Mouse (Mus musculus) brain, embryonic 14.5 days (tissue): ENCODE results near the gene Tet2. TPM values are rescaled to one million over a fixed set of nuclear protein-coding genes. Genes with fewer than 3 reads are reported as not detected.

ENCODE experiments used
- DNase-seq: peaks from one replicate; pipeline ENCODE4 v3.0.0-alpha.2; 2011; ENCODE audit warnings: low read depth
- CTCF ChIP-seq: fragments of 200-500 bp; IDR thresholded peaks from 2 replicates; pipeline ENCODE4 v1.5.1; 2012; ENCODE audit warnings: inconsistent platforms, mild to moderate bottlenecking, moderate library complexity, borderline replicate concordance; ENCODE audit not compliant: insufficient read depth, insufficient read length; ENCODE audit errors: extremely low read depth
- POLR2A ChIP-seq: fragments of 200-500 bp; IDR thresholded peaks from 2 replicates; pipeline ENCODE4 v1.6.1; 2012; ENCODE audit warnings: mild to moderate bottlenecking, inconsistent platforms, borderline replicate concordance; ENCODE audit not compliant: poor library complexity, insufficient read depth, insufficient read length, severe bottlenecking; ENCODE audit errors: extremely low read depth
- polyA plus RNA-seq: library from polyadenylated mRNA; depleted of rRNA; stranded (reverse); fragments of >200 nt; gene quantifications from 2 replicates; pipeline ENCODE4 v1.2.3, GENCODE M21; 2012

Tet2 gene
- polyA plus RNA-seq, 1 experiment = 31.7 TPM

DNA sequence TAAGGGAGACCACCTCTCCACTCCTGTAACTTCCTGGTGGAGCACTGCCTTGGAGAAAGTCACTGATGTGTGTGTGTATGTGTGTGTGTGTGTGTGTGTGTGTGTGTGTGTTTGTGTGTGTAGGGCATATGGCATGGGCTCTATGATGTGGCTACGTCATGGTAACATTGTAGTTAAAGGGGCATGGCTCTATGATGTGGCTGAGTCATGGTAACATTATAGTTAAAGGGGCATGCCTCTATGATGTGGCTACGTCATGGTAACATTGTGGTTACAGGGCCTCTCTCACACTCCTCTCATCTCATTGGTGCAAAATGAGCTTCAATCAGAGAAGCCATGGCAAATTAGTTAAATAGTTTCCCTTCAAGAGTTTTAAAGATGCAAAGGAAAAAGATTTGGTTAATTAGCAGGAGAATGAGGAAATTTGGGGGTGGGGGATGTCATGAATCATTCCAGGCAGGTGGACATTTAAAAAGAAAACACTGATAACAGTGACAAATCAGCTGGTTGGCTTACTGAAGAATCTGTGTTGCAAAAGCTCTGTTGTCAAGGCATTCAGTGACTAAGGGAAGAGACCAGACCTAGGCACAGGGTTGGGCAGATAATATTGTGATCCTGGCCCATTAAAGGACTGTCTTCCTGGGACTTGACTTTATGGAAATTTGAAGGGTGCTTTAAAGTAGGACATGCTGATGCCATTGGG lies 18.7 kb upstream of the Tet2 start:
- no peak for DNase-seq
- no peak for TF ChIP-seq POLR2A
- no peak for TF ChIP-seq CTCF

DNA sequence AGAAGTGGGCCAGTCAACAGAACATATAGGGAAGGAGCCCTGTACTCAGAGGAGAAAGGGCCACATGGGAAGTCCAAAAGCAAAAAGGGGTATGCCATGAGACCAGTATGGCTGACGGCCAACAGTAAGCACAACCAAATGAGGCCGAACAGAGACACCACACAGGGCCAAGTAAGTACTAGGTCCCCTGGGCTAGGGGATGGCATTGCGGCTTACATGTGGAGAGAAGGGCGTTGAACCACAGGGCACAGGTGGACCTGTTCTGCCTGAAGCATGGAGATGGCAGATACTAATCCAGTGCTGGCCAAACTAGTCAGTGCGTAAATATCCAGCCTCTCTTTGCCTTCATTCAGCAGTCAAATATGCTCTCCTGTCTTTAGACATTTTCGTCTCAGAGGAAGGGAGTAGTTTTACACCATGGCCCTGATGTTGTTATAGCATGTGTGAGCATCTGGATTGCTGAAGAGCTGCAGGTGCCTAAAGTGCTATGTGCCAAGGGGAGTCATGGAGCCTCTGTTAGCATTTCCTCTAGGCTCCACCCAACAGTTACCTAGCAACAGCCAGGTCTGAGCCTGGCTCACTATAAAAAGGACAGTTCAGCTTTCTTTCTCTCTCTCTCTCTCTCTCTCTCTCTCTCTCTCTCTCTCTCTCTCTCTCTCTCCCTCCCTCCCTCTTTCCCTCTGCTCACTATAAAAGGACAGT lies 14.6 kb upstream of the Tet2 start:
- DNase-seq = peak; percentile 16
- TF ChIP-seq CTCF (no peak), POLR2A (no peak)

DNA sequence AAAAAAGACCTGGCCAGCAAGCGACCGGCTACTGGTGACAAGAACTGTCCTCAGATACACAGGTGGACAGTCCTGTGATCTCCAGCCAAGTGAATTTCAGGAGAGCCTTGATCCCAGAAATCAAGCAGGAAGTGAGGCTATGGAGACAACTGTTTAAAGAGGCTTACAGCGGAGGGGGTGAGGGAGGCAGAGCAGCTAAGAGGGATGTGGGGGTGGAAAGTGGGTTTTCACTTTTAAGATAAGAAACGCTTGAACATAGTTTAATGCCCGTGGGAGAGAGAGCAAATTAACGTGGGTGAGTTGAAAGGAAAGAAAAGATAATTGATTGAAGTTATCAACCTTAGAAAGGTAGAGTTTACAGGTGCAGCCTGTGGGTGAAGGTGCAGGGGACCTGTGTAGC lies 12.7 kb upstream of the Tet2 start:
- no peak for TF ChIP-seq CTCF
- no peak for TF ChIP-seq POLR2A

GRCm38 (mm10) chr3:133557154-133557553 lies 12.2 kb upstream of the Tet2 start:
- no peak for DNase-seq
- no peak for TF ChIP-seq POLR2A
- TF ChIP-seq CTCF = no peak

More for the DNA sequence above, 12.7 kb upstream of the Tet2 start:
- DNase-seq = no peak

GRCm38 (mm10) chr3:133555378-133555777 lies 10.4 kb upstream of the Tet2 start:
- TF ChIP-seq CTCF = no peak
- no peak for TF ChIP-seq POLR2A
- DNase-seq = no peak

GRCm38 (mm10) chr3:133554552-133555067 lies 9.7 kb upstream of the Tet2 start:
- no peak for TF ChIP-seq POLR2A
- no peak for TF ChIP-seq CTCF
- DNase-seq = no peak

DNA sequence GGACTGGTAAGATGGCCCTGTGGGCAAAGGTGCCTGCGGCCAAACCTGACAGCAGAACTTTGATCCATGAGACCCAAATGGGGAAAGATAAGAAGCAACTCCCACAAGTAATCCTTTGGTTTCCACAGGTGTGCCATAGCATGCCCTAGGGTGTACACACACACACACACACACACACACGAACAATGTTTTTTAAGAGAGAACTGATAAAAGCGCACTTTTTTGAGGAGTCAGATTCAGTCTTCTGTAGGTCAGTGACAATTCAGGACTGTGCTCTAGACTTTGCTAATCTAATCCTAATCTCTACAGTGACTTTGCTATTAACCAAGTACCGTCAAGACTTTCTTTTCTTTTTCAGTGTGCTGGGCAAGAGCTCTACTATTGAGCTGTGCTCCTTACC lies 9.2 kb upstream of the Tet2 start:
- no peak for DNase-seq
- TF ChIP-seq POLR2A = no peak
- TF ChIP-seq CTCF = no peak

DNA sequence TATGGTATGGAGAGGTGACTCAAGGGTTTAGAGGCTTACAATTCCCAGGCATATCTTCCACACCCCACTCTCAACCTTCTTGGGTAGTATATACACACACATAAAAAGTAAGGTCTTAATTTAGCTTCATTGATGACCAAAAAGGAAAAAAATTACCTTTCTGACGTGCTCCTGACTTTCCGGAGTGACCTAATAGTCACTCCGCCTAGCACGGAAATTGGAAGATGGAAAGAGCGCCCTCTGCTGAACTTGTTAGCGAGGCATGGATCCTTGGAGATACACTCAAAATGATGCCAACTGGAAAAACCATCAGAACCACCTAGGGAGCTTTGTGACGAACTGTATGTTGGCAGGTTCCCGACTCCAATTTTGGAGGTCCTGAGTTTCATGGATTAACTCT lies 7.0 kb upstream of the Tet2 start:
- TF ChIP-seq POLR2A = no peak
- TF ChIP-seq CTCF = peak; percentile 17; the same call in 1 of the 2 replicates
- DNase-seq = no peak

DNA sequence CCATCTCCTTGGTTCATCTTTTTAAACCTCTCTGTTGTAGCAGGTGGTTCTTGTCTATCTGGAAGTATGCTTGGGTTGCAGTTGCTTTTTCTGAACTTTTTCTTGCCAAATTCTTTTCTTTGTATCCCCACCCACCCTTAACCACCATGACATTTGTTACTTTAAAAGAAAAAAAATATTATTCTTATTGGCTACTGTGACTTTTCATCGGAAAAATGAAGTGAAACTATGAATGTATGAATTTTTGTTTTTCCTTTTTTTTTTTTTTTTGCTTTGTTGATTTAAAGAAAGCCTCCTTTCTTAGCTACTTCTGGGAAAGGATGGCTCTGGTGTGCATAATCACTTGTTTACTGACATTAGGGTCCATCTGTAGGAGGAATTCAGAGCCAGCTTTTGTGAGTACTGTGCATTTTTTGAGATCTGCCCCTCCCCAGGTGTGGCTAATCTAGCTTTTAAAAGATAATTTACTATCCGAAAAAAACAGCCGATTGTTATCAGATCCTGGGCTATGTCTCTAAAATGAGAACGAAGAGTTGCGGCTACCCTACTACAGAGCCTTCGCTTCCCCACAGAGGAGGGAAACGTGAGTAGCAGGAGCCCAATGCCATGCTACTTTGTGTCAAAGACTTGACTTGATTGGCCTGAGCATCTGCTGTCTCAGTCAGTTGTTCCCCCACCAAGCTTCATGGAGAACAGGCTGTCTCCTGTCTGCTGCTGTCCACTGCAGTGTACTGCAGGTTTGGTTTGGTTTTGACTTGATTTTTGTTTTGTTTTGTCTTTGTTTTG lies 4.6 kb upstream of the Tet2 start:
- no peak for TF ChIP-seq CTCF
- no peak for TF ChIP-seq POLR2A
- DNase-seq = no peak

GRCm38 (mm10) chr3:133548613-133549012 lies 3.7 kb upstream of the Tet2 start:
- TF ChIP-seq POLR2A (no peak), CTCF (no peak)
- DNase-seq = no peak

GRCm38 (mm10) chr3:133546790-133547189 lies 1.9 kb upstream of the Tet2 start:
- no peak for DNase-seq
- TF ChIP-seq CTCF (no peak), POLR2A (no peak)

GRCm38 (mm10) chr3:133545304-133545666 lies 346 bp upstream of the Tet2 start:
- DNase-seq = no peak

More at GRCm38 (mm10) chr3:133545304-133545666, 346 bp upstream of the Tet2 start:
- no peak for TF ChIP-seq POLR2A
- no peak for TF ChIP-seq CTCF
